Mouse (Mus musculus) brain, adult 2 months (tissue): Measurements from ENCODE around the gene Nptn.
A peak's percentile ranks its signal among the peaks of the same experiment; 100 is the strongest.
"Not testable (repeated sequence)": the region's sequence is repeated elsewhere in the genome, so short reads cannot be mapped to it uniquely, and the experiment has no call there.

Experiments
- DNase-seq: peaks from one replicate; pipeline ENCODE4 v3.0.0; 2011; ENCODE audit warnings: low read depth, low spot score

Gene Nptn

DNA sequence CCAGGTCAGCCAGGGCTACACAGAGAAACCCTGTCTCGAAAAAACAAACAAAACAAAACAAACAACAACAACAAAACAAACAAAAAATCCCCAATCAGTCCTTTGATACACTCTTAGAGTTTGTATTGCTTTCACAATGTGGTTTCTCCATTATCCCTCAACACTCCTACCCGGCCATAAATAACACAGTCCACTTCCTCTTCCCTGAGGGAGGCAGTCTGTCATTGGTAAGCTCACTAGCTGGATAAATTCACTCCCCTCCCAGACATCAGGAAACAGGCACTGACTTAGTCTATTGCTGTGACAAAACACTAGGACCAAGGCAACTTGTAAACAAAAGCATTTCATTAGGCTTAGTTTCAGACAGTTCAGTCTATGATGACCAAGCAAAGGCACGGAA lies 21.8 kb upstream of the Nptn start:
- DNase-seq = no peak

DNA sequence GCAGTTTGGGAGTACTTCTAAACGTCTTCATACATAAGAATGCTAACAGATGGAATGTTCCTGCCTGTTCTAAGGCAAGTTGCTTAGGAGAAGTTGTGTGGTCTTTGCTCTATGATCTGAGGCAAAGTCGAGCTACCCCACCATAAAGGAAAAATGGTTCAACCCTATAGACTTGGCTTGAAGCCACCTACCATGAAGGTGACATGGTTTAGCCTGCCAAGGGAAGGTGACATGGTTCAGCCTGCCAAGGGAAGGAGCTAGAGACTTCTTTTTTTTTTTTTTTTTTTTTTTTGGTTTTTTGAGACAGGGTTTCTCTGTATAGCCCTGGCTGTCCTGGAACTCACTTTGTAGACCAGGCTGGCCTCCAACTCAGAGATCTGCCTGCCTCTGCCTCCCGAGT lies 16.1 kb upstream of the Nptn start:
- not testable (repeated sequence) for DNase-seq

DNA sequence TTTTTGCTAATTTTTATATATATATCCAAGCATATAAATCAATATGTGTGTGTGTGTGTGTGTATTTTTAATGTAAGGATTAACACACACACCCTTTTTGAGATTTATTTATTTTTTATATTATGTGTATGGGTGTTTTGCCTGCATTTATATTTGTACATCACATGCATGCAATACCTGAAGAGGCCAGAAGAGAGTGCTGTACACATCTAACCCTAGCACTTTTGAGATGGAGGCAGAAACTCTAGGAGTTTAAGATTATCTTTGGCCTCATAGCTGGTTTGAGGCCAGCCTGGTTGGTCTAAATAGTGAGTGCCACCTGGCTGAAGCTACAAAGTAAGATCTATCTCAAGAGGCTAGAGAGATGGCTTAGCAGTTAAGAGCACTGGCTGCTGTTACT lies 14.4 kb upstream of the Nptn start:
- DNase-seq = no peak

DNA sequence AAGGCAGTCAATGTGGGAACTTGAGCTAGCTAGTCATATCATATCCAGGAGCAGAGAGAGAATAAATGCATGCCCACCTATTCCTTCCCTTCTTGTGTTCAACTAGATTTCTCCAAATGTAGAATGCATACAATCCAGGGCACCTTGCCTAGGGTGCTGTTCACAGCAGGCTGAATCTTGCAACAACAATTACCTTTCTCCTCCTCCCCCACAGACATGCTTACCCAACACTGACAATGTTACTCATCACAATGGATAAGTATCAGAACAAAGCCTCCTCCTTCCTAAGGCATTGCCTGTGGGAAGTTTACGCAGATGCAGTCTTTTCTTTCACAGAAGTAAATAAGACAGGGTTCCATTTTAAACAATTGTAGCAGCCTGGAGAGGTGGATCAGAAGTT lies 11.0 kb upstream of the Nptn start:
- DNase-seq = no peak

DNA sequence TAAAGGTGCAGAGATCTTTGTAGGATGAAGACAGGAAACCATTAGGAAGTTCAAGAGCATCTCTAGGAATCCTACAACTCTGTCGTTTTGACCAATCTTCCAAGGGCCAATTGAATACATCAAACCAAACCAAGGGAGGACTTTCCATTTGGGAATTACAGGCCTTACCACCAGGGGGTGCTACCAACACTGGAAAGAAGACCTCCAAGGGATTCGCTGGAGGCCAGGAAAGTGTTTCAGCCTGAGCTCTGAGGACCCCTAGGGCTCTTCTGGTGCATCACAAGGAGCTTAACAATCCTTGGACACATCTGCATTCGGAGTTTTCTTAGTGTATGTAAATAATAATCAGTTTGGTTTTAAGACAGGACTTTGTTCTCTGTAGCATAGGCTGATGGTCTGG lies 3.4 kb upstream of the Nptn start:
- peak; percentile 97 for DNase-seq

DNA sequence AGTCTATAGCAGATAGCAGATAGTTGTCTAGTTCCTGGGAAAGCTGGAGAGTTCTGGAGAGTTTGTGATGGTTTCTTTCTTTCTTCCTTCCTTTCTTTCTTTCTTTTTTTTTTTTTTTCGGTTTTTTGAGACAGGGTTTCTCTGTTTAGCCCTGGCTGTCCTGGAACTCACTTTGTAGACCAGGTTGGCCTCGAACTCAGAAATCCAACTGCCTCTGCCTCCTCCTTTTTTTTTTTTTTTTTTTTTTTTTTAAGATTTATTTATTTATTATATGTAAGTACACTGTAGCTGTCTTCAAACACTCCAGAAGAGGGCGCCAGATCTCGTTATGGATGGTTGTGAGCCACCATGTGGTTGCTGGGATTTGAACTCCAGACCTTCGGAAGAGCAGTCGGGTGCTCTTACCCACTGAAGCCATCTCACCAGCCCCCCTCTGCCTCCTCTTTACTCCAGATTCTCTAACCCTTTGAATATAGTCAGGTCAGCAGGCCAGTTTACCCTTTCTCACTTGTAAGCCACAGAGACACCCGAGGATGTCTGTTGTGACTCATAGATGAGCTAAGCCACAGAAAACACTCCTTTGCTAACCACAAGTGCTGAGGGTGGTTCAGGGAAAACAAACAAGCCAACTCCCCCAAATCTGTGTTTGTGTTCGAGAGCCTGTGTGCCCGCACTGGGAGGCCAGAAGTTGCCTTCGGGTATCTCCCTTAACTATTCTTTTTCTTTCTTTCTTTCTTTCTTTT lies 1.4 kb upstream of the Nptn start:
- not testable (repeated sequence) for DNase-seq

DNA sequence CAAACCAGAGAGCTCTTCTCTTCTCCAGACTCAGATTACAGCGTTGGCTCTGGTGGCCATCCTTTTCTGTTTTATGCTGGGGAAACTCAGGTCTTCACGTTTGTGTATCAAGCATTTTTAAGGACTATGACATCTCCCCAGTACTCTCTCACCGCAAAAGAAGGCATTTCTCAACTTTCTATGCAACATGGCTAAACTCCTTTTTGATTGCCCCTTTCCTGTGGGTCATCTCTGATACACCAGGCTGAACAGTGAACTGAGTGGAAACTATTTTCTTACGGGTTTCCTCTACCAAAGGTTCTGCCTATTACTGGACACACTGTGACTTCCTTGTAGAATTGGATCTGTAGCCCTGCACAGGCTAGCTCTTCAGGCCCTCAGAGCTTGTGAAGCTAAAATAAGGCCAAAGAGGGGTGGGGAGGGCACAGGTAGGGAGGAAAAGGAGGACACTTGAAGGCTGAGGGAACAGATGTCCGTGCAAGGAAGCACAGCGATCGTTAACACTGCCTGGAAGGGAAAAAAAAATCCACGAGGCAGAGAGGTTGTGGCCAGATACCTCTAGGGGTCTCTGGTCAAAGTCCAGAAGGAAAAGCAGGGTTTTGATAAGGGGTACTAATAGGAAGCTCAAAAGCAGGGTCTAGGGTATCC lies 633 bp upstream of the Nptn start:
- DNase-seq = peak; percentile 79

DNA sequence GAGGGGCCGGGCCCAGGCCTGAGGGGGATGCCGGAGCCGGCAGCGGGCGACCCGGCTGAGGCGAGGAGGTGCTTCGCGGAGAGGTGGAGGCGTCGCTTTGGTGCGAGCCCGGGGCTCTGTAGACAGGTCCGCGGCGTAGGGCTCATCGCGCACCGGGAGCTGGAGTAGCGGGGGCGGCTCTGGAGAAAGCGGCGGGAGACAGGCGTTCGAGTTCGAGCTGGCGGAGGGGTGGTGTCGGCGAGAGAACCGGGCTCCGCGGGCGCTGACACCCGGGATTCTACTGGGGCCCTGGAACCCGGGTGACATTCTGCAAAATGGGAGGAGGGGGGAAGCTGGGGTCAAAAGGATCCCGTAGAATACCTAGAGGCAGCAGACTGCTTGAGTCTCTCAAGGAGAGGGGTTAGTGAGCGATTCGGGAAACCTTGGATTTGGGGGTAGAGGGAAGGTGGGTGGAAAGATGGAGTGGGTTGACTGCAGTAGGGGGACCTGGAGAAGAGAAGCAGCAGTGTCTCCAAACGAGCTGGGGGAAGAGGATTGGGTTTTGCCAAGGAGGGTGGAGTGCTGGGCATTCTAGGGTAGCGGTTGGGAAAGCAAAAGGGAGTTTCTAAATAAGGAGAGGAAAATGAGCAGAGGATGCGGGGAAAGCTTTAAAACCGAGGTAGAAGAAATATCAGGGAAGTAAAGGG lies 684 bp downstream of the Nptn start:
- DNase-seq = peak; percentile 66

DNA sequence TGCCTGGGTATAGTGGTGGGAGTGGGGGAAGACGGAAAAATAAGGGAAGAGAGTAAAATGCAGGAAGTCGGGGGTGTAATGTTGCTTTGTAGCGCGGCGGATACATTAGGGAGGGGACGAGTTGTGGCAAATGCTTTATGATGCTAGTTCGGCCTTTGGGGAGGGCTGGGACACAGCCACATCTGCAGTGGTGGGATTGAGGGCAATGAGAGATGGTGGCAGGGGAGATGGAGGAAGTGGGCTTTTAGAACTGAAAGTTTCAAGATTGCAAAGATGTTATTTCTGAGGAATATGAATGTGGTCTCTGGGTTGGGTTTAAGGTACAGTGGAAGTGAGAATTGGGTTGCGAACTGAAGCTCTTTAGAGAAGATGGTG lies 1.2 kb downstream of the Nptn start:
- peak; percentile 35 for DNase-seq

DNA sequence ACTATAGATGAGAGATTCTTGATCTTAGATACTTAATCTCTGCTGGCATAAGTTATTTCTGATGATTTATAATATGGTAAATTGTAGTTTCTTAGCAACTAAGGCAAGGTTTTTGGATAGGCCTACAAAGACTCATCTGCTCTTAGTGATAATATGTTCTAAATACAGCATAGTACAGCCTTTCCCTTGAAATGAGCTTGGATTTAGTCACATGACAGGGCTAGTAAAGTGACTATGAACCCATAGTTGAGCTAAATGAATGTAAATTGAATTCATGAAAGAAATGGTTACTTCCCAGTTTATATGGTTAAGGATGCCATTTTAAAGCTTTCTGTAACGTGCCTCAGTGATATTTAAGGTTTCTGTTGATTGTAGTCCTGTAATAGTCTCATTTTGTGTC lies 2.3 kb downstream of the Nptn start:
- no peak for DNase-seq

DNA sequence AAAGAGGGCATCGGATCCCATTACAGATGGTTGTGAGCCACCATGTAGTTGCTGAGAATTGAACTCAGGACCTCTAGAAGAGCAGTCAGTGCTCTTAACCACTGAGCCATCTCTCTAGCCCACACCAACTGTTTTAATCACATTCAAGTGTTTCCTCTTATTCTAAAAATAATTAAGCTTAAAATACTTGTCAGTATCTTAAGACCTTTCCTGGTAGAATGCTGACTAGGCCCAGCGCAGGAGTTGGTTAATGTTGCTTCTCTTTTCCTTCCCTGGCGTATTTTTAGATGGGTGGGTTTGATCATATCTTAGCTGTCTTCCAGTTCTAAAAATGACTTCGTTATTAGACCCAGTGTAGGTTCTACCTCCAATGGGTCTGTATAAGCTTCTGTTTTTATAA lies 6.6 kb downstream of the Nptn start:
- peak; percentile 35 for DNase-seq

DNA sequence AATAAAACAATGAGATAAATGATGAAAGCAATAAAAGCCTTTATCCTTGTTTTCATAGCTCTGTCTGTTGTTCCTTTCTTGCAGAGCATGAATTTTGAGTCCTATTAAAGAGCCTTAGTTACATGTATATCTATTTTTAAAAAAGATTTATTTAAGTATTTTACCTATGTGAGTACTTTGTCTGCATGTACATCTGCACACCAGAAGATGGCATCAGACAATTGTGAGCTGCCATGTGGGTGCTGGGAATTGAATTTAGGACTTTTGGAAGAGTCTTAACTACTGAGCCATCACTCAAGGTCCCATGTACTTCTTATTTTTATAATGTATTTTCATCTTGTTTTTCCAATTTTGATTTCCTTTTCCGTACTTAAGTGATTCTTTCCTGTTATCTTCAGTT lies 13.3 kb downstream of the Nptn start:
- DNase-seq = no peak

DNA sequence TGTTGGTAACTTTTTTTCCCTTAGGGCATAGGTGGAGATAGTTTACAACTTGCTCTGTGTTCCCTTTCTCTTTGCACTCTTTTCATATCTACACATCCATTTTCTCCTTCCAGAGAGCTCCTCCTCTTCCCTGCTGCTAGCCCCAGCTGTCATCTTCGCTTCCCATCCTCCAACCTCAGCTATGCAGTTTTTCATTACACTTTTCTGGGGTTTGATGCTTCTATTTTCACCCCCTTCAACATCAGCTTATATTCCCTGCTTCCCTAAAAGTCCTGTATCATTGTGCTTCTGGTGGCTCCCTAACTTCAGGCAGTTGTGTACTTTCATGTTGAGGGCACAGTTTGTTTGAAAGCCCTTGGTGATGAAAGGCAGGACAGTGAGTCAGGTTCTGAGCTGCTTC lies 31.8 kb downstream of the Nptn start:
- DNase-seq = peak; percentile 82

DNA sequence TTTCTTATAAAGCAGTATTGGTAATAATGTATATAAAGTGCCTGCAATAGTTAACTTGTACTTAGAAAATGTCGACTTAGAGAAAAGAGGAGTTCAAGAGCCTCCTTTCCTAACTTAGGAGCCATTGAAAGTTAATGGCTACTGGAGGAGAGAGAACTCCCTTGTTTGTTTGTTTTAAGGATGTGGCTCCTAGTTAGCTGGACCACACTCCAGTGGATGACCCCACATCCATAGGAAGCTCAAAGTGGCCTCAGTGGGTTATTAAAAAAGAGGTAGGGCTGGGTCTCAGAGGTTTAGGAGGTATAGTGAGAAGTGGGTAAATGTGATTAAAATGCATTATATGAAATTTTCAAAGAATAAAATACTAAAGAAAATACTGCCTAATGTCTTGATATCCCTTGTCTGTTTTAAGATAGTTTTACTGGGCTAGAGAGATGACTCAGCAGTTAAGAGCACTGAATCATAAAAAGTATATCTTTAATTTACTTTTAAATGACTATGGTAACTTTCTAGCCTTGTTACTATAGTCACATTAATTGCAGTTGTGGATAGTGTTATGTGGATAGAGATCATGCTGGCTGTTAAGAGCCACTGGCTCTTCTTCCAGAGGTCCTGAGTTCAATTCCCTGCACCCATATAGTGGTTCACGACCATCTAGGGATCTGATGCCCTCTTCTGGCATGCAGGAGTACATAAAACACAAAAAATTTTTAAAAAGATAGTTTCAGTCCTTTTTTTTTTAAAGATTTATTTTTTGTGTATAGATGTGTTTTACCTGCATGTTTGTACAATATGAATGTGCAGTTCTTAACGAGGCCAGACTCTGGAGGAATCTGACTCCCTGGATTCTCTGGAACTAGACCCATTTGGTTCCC lies 33.3 kb downstream of the Nptn start:
- DNase-seq = no peak

DNA sequence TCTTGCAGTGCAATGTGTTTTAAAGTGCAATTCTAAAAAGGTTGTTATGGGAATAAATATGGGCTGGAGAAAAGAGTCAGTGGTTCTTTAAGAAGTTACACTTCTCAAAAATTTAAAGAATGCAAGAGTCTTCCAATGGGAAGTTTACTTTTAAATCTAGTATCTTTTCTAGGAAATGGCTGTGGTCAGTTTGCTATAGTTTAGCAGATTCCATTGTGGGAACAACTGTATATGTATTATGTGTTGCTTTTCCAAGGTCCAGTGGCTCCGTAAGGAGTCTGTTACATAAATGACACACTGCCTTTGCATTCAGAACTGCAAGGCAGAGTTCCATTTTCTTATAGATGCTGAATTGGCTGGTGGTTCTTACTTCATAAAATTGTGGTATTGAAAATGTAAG lies 41.0 kb downstream of the Nptn start:
- no peak for DNase-seq

DNA sequence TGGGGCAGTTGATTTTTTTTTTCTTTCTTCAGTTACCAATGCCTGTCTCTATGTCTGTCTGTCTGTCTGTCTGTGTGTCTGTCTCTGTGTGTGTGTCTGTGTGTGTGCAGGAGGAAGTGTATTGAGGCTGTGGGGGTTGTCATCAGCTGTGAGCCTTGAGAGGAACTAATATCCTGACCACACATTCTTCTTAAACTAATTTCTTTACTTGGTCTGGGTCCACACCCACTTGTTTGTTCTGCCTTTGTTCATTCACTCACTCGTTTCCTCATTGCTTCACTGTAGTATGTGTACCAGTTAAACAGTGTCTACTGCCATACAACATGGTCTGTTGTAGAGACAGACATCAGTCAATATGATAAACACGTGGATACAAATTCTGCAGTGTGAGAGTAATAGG lies 45.2 kb downstream of the Nptn start:
- no peak for DNase-seq

DNA sequence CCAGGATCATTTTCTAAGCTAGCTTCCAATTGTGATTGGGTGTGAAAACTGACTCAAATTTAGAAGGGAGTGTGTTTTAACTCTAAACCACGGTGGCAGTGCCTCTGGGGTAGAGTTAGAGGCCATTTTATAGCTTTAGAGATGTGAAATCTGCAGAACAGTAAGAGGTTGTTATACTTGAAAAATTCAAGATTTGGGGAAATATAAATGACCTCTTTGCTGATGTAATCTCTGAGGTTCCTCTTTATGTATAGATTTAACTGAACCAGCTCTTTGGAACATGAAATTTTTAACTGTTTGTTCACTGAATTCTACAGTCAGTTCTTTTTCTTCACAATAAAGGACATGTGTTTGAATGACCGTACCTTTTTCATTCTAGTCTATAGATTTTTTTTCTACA lies 48.4 kb downstream of the Nptn start:
- DNase-seq = no peak

DNA sequence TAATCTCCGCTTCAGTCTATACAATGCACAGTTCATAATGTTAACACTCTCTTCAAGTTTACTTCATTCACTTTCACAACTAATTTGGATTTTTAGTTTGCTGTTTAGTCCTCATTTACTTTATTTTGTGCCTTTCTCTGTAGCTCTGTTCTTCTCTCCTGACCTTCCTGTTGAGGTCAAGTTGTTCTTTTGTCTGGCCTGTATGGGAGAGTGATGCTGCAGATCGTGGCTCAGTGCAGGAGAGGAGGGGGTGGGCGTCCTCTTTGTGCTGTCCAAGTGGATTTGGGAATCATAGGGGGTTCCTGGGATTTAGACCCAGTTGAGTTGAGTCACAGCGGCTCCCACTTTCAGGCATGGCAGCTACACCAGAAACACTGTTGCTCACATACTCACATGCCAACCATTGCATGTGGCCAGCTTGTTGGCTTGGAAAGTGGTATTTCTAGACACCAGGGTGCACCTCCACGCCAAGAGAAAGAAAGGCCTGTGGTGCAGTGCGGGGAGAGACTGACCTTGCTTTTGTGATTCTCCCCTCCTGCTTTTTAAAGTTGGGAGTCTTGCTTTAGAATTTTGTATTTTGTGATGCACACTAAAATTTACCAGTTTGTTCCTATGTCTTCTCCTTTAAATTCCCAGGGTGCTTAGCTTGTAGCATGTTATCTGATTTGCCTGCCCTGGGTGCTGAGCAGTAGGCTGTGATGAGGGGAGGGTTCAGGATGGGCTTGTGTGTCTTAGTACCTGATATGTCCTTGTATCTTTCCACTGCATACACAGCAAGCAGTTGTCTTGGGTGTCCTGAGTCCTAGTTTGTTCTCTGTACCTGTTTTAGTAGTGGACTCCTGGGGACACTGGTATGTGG lies 66.6 kb downstream of the Nptn start:
- DNase-seq = peak; percentile 37

DNA sequence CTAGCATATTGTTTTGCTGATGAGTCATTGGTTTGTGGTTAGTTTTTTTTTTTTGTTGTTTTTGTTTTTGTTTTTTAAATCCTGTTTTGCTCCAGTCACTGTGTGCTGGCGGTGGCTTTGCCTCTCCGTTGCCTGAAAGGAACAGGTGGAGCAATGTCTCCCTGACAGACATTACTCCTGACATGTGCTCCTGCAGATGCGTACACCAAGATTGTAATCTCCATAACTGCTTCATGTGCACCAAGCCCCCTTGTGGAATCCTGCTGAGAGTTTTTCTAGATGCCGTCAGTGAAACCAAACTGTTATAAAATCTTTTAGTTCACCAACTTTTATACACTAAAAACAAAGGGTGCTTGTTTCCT lies 67.2 kb downstream of the Nptn start:
- no peak for DNase-seq

DNA sequence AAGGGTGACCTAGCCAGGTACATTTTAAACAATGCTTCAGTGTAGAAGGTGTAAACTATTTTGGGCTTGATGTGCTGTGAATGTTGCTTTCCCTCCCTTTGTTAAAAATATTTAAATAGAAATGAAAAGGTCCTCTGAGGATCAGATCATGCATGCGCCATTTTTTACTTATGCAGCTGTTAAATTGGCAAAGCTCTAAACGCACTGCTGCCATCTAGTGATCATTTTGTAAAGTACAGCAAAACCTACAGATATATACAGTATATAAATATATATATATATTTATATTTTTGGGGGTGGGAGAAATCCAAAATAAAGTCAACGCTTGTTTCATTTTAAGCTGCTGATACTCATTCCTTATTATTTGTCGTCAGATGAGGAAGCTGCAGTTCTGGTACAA lies 70.0 kb downstream of the Nptn start:
- peak; percentile 83 for DNase-seq

DNA sequence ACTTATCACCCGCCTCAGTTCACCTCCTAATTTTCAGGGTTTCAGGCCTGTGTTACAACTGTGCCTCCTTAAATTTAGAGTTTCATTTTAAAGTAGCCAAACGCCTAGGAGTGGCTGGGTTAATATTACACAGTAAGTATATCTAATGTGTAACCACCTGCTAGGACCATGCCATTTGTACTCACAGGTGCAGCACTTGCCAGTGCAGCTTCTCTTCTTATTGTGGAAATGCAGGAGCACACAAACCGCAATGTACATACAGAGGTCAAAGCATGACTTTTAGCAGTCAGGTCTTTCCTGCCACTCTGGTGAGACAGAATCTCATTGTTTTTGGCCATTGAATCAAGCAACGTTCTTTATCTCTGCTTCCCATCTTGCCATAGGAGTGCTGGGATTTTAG lies 72.5 kb downstream of the Nptn start:
- no peak for DNase-seq
